Mouse (Mus musculus) cortical plate, adult 2 months (tissue): Measurements from ENCODE around the gene Asic2.

Experiments used
- CTCF ChIP-seq: fragments of 200-500 bp; IDR thresholded peaks from 2 replicates; pipeline ENCODE4 v1.5.1; 2011; ENCODE audit warnings: mild to moderate bottlenecking, control low read depth, low read length; ENCODE audit not compliant: insufficient read depth; ENCODE audit errors: extremely low read depth
- POLR2A ChIP-seq: fragments of 200-500 bp; IDR thresholded peaks from 2 replicates; pipeline ENCODE4 v1.6.1; 2011; ENCODE audit warnings: mild to moderate bottlenecking, low read length, control low read depth; ENCODE audit not compliant: insufficient read depth; ENCODE audit errors: extremely low read depth

GRCm38 (mm10) chr11:81501473-81502246 lies 466.6 kb downstream of the Asic2 start:
- TF ChIP-seq CTCF (no peak), POLR2A (no peak)
